Mouse (Mus musculus): ENCODE measurements around the gene Lyzl6. TPM values are rescaled to one million over a fixed set of nuclear protein-coding genes. Genes with fewer than 3 reads are reported as not detected.

Lyzl6 gene
- polyA plus RNA-seq, 1 experiment from 2014 or later = not detected

DNA sequence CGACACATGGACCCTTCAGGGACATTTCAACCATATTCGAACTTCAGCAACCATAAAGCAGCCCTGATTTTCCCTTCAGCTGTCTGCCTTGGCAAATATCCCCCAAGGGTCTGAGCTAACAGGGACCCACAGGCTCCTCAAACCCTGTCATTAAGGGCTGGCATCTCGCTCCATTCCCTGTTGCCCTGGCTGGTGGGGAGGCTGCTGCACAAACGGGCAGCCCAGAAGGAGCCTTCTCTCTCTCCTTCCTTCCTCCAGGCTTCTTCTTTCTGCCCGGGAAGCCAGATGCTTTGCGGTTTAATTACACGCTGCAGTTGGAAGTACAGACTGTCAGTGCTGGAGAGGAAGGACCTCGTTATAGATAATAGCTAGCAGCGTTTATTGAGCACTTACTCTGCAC is 4.5 kb upstream of the Lyzl6 start:
- Histone ChIP-seq H3K4me3 (no peak overlapping the region), H3K36me3 (no peaks in the 10 kb centered on the region), H3K9me3 (peaks cover 5% of the 10 kb centered on the region), H3K9ac (no peak overlapping the region), H3K27ac (replicated peaks) (no peak overlapping the region), H3K27me3 (replicated peaks) (peaks cover 59% of the 10 kb centered on the region), H3K4me2 (no peak overlapping the region), H3K4me1 (no peaks in the 10 kb centered on the region)
- WGBS = 72% methylated on average over 9 of the region's 9 CpGs
- no peak for ATAC-seq (ENCODE audit: extremely low read depth, insufficient number of reproducible peaks, low FRiP score, low TSS enrichment)

DNA sequence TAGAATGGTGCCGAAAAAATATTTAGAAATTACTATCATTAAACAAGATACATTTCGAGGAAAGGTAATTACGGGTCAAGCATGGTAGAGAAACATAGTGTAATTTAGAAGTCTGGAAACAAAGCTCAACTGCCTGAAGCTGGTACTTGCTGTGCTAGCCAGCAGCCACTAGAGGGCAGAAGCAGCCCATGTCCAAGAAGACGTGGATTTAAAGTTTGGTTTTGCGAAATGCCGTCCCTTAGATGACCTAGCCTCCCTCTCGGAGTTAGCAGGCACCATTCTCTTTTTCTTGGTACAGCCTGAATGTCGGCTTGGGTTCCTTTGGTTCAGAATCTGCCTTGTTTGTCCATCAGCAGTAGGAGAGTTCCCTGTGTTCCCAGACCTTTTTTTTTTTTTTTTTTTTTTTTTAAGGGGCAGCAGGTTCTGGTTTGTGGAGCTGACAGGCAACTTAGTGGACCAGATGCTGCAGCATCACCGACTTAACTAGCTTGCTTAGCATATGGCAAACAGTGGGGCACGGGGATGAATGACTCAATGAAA is 787 bp upstream of the Lyzl6 start:
- Histone ChIP-seq H3K9ac (no peak overlapping the region), H3K36me3 (no peaks in the 10 kb centered on the region), H3K4me1 (no peaks in the 10 kb centered on the region), H3K27ac (replicated peaks) (no peak overlapping the region), H3K4me3 (no peak overlapping the region), H3K4me2 (peak overlapping the region; percentile 24; the same call in 1 of the 2 replicates), H3K9me3 (peaks cover 3% of the 10 kb centered on the region), H3K27me3 (replicated peaks) (peaks cover 62% of the 10 kb centered on the region)
- ATAC-seq (ENCODE audit: extremely low read depth, insufficient number of reproducible peaks, low FRiP score, low TSS enrichment) = no peak
- 5% methylated on average over 10 of the region's 10 CpGs for WGBS

DNA sequence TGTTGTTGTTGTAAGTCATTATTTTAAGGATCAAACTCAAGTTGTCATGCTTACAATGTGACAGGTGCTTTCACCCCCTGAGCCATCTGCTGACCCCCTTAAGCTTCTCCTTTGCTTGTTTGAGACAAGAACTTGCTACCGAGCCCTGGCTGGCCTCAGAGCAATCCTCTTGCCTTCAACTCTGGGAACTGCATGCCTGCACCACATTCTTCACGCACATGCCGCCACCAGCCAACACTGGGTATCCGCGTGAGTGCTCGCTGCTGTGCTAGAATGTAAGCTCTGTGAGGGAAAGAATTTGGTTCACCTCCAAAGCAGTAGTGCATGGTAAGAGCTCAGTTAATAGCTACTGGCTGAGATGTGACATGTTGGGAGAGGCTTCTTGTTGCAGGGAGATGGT is 2.4 kb downstream of the Lyzl6 start:
- H3K36me3 ChIP-seq = no peaks in the 10 kb centered on the region
- no peak overlapping the region for H3K27ac ChIP-seq (replicated peaks)
- no peak for ATAC-seq (ENCODE audit: extremely low read depth, insufficient number of reproducible peaks, low FRiP score, low TSS enrichment)
- no peak overlapping the region for H3K9ac ChIP-seq
- H3K27me3 ChIP-seq (replicated peaks) = peaks cover 54% of the 10 kb centered on the region
- H3K4me3 ChIP-seq = no peak overlapping the region
- H3K9me3 ChIP-seq = no peaks in the 10 kb centered on the region
- 67% methylated on average over 6 of the region's 6 CpGs for WGBS
- no peaks in the 10 kb centered on the region for H3K4me1 ChIP-seq
- no peak overlapping the region for H3K4me2 ChIP-seq

DNA sequence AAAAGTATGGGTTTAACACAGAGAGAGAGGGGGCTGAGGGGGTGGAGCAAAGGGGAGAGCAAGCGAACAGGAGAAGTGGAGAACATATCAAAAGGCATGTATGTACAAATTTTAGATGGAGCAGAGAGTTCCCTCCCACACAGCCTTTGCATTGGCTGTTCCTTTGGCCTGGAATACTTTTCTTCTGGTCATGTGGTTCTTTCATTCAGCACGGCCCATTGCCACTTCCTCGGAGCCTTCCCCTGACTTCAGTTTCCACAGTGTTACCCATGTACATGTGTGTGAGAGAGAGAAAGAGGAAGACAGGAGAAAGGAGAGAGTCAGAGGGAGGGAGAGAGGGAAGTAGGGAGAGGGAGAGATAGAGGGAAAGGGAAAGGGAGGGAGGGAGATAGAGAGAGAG is 3.2 kb downstream of the Lyzl6 start:
- no peaks in the 10 kb centered on the region for H3K36me3 ChIP-seq
- H3K27me3 ChIP-seq (replicated peaks) = peaks cover 46% of the 10 kb centered on the region
- no peak overlapping the region for H3K4me2 ChIP-seq
- ATAC-seq (ENCODE audit: extremely low read depth, insufficient number of reproducible peaks, low FRiP score, low TSS enrichment) = no peak
- H3K9me3 ChIP-seq = no peaks in the 10 kb centered on the region
- no peak overlapping the region for H3K27ac ChIP-seq (replicated peaks)
- no peak overlapping the region for H3K4me3 ChIP-seq
- H3K4me1 ChIP-seq = no peaks in the 10 kb centered on the region
- no peak overlapping the region for H3K9ac ChIP-seq
- 85% methylated on average over 3 of the region's 3 CpGs for WGBS

DNA sequence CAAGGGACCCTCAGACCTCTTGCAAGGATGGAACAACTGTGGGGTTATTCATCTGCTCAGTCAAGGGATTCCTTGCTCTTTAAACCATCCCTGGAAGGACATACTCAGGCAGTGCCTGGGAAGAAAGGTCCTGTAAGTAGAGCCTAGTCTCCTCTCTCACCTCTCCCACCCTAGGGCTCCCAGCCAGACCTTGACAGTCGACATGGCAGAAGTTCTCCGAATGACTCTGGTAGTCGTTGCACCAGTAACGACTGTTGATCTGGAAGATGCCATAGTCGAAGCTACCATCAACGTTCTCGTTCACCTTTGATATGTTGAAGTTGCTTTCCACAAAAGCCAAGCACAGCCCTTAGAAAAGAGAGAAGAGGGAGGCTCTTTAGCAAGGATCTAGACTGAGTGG is 3.9 kb downstream of the Lyzl6 start:
- WGBS = 67% methylated on average over 7 of the region's 7 CpGs
- Histone ChIP-seq H3K4me1 (no peaks in the 10 kb centered on the region), H3K9ac (no peak overlapping the region), H3K4me3 (no peak overlapping the region), H3K9me3 (no peaks in the 10 kb centered on the region), H3K27ac (replicated peaks) (no peak overlapping the region), H3K27me3 (replicated peaks) (peaks cover 40% of the 10 kb centered on the region), H3K36me3 (no peaks in the 10 kb centered on the region), H3K4me2 (no peak overlapping the region)
- no peak for ATAC-seq (ENCODE audit: extremely low read depth, insufficient number of reproducible peaks, low FRiP score, low TSS enrichment)

DNA sequence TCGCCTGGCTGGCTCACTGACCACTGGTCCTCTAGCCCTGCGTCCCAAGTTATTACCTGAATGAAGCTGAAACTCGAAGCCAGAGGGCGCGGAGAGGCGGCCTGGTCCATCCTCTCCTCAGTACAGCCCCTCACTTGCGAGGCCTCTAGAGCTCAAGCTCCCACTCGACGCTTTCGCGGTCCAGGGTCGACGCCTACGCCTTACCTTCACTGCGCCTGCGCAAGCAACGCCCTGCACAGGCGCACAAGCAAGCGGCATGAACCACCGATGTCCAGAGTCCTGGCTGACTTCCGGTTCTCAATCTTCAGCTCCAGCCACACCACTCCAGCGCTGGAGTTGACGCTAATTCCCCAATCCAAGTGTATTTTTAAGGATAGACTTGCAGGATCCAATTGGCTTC is 11.2 kb downstream of the Lyzl6 start:
- no peak overlapping the region for H3K4me2 ChIP-seq
- 74% methylated on average over 23 of the region's 23 CpGs for WGBS
- H3K9me3 ChIP-seq = no peaks in the 10 kb centered on the region
- no peak overlapping the region for H3K9ac ChIP-seq
- no peak overlapping the region for H3K4me3 ChIP-seq
- H3K27ac ChIP-seq (replicated peaks) = no peak overlapping the region
- no peak for ATAC-seq (ENCODE audit: extremely low read depth, insufficient number of reproducible peaks, low FRiP score, low TSS enrichment)
- H3K27me3 ChIP-seq (replicated peaks) = 0 out of 2 replicates have a peak, but pooled peaks cover 5% of the 10 kb centered on the region
- no peaks in the 10 kb centered on the region for H3K36me3 ChIP-seq
- no peaks in the 10 kb centered on the region for H3K4me1 ChIP-seq

DNA sequence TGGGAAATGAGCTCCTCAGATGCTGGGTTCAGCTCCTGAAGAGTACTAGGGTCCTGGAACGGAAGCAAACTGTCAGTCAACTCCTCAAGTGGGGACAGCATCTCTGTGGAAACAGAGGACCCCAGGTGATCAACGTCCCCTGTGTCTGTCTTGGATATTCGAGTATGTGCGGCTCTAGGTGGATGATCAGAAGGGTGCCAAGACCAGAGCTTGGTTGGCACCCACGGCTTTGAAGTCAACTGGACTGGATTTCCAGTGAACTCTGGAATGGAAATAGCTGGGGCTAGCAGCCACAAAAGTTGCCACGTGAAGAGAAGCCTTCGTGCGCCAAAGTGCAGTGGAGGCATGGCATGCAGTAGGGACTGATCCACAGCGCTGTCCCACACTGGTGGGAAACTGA is 17.6 kb downstream of the Lyzl6 start, which contains the start of gene Gm884:
Gm884 (minus strand) TSS at position 101 of the 400 bp plus-strand sequence.
- Histone ChIP-seq H3K9me3 (no peaks in the 10 kb centered on the region), H3K9ac (no peak within 1 kb of the TSS), H3K27me3 (replicated peaks) (0 out of 2 replicates have a peak, but pooled peaks cover 11% of the 10 kb centered on the region), H3K4me3 (no peak within 1 kb of the TSS), H3K4me2 (no peak within 1 kb of the TSS), H3K36me3 (no peaks in the 10 kb centered on the region), H3K4me1 (no peaks in the 10 kb centered on the region), H3K27ac (replicated peaks) (no peak within 1 kb of the TSS)
- 73% methylated on average over 9 of the region's 9 CpGs for WGBS
- ATAC-seq (ENCODE audit: extremely low read depth, insufficient number of reproducible peaks, low FRiP score, low TSS enrichment) = no peak

DNA sequence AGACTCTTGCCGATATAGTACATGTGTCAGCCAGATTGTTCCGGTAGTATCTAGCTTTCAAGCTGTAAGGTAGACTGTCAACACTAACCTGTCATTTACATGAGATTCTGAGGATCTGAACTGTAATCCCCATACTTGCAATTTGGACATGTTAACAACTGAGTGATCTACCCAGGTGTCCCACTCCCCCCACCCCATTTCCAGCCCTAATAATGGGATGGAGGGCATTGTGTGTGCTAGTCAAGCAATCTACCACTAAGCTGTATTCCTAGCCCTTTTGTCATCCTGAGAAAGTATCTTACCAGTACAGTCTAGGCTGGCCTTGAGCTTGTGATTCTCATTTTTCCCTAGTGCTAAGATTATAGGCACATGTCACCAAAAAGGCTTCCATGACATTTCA is 27.9 kb downstream of the Lyzl6 start:
- Histone ChIP-seq H3K4me1 (no peaks in the 10 kb centered on the region), H3K9ac (no peak overlapping the region), H3K27me3 (replicated peaks) (no peaks in the 10 kb centered on the region), H3K4me2 (no peak overlapping the region), H3K4me3 (no peak overlapping the region), H3K27ac (replicated peaks) (no peak overlapping the region), H3K9me3 (no peaks in the 10 kb centered on the region), H3K36me3 (no peaks in the 10 kb centered on the region)
- ATAC-seq (ENCODE audit: extremely low read depth, insufficient number of reproducible peaks, low FRiP score, low TSS enrichment) = no peak
- 82% methylated on average over 2 of the region's 2 CpGs for WGBS

DNA sequence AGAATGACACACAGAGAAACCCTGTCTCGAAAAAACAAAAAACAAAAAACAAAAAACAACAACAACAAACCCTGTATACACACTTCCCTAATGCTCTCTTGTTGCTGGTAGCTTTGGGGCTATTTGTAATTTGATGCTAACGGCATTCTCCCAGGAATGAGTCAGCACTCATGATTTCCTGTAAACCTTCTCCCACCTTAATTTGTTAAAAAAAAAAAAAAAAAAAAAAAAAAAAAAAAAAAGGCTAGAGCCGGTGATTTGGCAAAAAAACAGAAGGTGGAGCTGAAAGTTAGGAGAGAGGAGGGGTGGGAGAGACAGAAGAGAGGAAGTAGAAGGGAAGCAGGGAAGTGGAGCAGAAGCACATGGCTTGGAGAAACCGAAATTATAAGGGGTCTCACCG is 32.1 kb downstream of the Lyzl6 start:
- H3K4me3 ChIP-seq = no peak overlapping the region
- H3K9me3 ChIP-seq = no peaks in the 10 kb centered on the region
- no peak overlapping the region for H3K27ac ChIP-seq (replicated peaks)
- 44% methylated on average over 5 of the region's 5 CpGs for WGBS
- no peak overlapping the region for H3K9ac ChIP-seq
- no peaks in the 10 kb centered on the region for H3K4me1 ChIP-seq
- H3K36me3 ChIP-seq = no peaks in the 10 kb centered on the region
- ATAC-seq (ENCODE audit: extremely low read depth, insufficient number of reproducible peaks, low FRiP score, low TSS enrichment) = no peak
- H3K4me2 ChIP-seq = no peak overlapping the region
- H3K27me3 ChIP-seq (replicated peaks) = no peaks in the 10 kb centered on the region

Other genes starting within 250 kb of the Lyzl6 start
- 4.8 and 5.3 TPM in 2 replicates for gene Plekhm1, start 226.2 kb downstream of the Lyzl6 start, polyA plus RNA-seq (2015; fragmentation: Nextera tagmentation; extraction: Ambion mirVana)
- not detected in 2 replicates for gene Lrrc37a, start 134.3 kb downstream of the Lyzl6 start, polyA plus RNA-seq (2015; fragmentation: Nextera tagmentation; extraction: Ambion mirVana)
- not detected in 2 replicates for gene Gm884, start 17.8 kb downstream of the Lyzl6 start, polyA plus RNA-seq (2015; fragmentation: Nextera tagmentation; extraction: Ambion mirVana)
- not detected in 2 replicates for gene Rprml, start 10.7 kb upstream of the Lyzl6 start, polyA plus RNA-seq (2015; fragmentation: Nextera tagmentation; extraction: Ambion mirVana)
- 58.3 and 64.7 TPM in 2 replicates for gene Gosr2, start 59.0 kb upstream of the Lyzl6 start, polyA plus RNA-seq (2015; fragmentation: Nextera tagmentation; extraction: Ambion mirVana)
- 0.80 and 0.91 TPM in 2 replicates for gene Wnt9b, start 110.9 kb upstream of the Lyzl6 start, polyA plus RNA-seq (2015; fragmentation: Nextera tagmentation; extraction: Ambion mirVana)
- not detected in 2 replicates for gene Wnt3, start 135.3 kb upstream of the Lyzl6 start, polyA plus RNA-seq (2015; fragmentation: Nextera tagmentation; extraction: Ambion mirVana)